Mouse (Mus musculus) cerebellum, postnatal 10 days (tissue): ENCODE results near the gene Pax3.

Experiments used
- DNase-seq, 2 experiments: peaks; one replicate each; pipeline ENCODE4 v3.0.0; 2021; ENCODE audit warnings: mixed read lengths in 2 of 2

Pax3 gene

GRCm38 (mm10) chr1:78057939-78058338 is 139.0 kb downstream of the Pax3 start:
- DNase-seq: no peak

GRCm38 (mm10) chr1:78053677-78054076 is 143.3 kb downstream of the Pax3 start:
- DNase-seq: no peak
